Mouse (Mus musculus) heart, postnatal 0 days (tissue): Measurements from ENCODE around the gene Lcn8. TPM values are rescaled to one million over a fixed set of nuclear protein-coding genes. Genes with fewer than 3 reads are reported as not detected.
"Not testable (repeated sequence)": the region's sequence is repeated elsewhere in the genome, so short reads cannot be mapped to it uniquely, and the experiment has no call there.

Source experiments
- ATAC-seq: fragments of 200-750 bp; cut with Nextera tagmentation; 2 replicates; pipeline ENCODE4 v1.8.0; 2017; ENCODE audit warnings: low read depth, moderate number of reproducible peaks, moderate library complexity; ENCODE audit not compliant: insufficient read depth
- DNase-seq: peaks from one replicate; pipeline ENCODE4 v3.0.0-alpha.2; 2016; ENCODE audit warnings: low spot score
- H3K27ac ChIP-seq: fragments of 300-500 bp; sonication (generic); 2 replicates; pipeline ENCODE4 v1.5.1; 2014; ENCODE audit warnings: low read depth, mild to moderate bottlenecking
- H3K27me3 ChIP-seq: fragments of 300-500 bp; sonication (generic); 2 replicates; pipeline ENCODE4 v1.6.1; 2014; ENCODE audit warnings: low read length, mixed read lengths; ENCODE audit not compliant: control insufficient read depth, insufficient read depth
- H3K36me3 ChIP-seq: fragments of 300-500 bp; sonication (generic); replicated peaks from 2 replicates; pipeline ENCODE4 v1.6.1; 2014; ENCODE audit warnings: low read length, mixed read lengths; ENCODE audit not compliant: control insufficient read depth, insufficient read depth
- H3K4me1 ChIP-seq: fragments of 300-500 bp; sonication (generic); 2 replicates; pipeline ENCODE4 v1.6.1; 2014; ENCODE audit warnings: antibody characterized with exemption; ENCODE audit not compliant: control insufficient read depth, insufficient read depth
- H3K4me2 ChIP-seq: fragments of 300-500 bp; sonication (generic); 2 replicates; pipeline ENCODE4 v1.6.1; 2014; ENCODE audit warnings: low read depth, mild to moderate bottlenecking, low read length, moderate library complexity
- H3K4me3 ChIP-seq: fragments of 300-500 bp; sonication (generic); 2 replicates; pipeline ENCODE4 v1.5.1; 2014; ENCODE audit warnings: low read depth, low read length
- H3K9ac ChIP-seq: fragments of 300-500 bp; sonication (generic); replicated peaks from 2 replicates; pipeline ENCODE4 v1.6.1; 2014; ENCODE audit warnings: low read depth, low read length, mixed read lengths
- H3K9me3 ChIP-seq: fragments of 300-500 bp; sonication (generic); replicated peaks from 2 replicates; pipeline ENCODE4 v1.6.1; 2016; ENCODE audit warnings: low read length; ENCODE audit not compliant: control insufficient read depth
- CTCF ChIP-seq: IDR thresholded peaks from 2 replicates; pipeline ENCODE4 v1.5.1; 2016; ENCODE audit warnings: antibody characterized with exemption, control low read depth, low read depth
- EP300 ChIP-seq: IDR thresholded peaks from 2 replicates; pipeline ENCODE4 v1.6.1; 2016; ENCODE audit warnings: antibody characterized with exemption, low read depth
- WGBS: fragments of 180-500 bp; shearing (Covaris S2); extraction: QIAGEN DNeasy Blood & Tissue Kit; methylation state at CpG from one replicate; pipeline ENCODE4 v1.1.7; 2014; 5-methylcytosine and 5-hydroxymethylcytosine counted together
- polyA plus RNA-seq: library from polyadenylated mRNA; unstranded; fragments of >200 nt; fragmentation: Nextera tagmentation; extraction: Ambion mirVana; gene quantifications from 2 replicates; pipeline ENCODE4 v1.2.1, GENCODE M21; 2015
- total RNA-seq: library from RNA; depleted of rRNA; stranded (reverse); fragments of >200 nt; gene quantifications from 2 replicates; pipeline ENCODE4 v1.2.3, GENCODE M21; 2014; ENCODE audit warnings: low replicate concordance; rRNA removed

Gene Lcn8
- total and polyA plus RNA-seq, 2 experiments from 2014 or later = not detected

GRCm38 (mm10) chr2:25696951-25697350 is 44.0 kb downstream of the Lcn8 start:
- no peak for DNase-seq
- no peak for ATAC-seq
- TF ChIP-seq EP300 (no peak), CTCF (no peak)
- no peaks in the 10 kb centered on the region for H3K36me3 ChIP-seq
- no peak overlapping the region for H3K27ac ChIP-seq
- 54% methylated on average over 4 of the region's 4 CpGs for WGBS
- no peaks in the 10 kb centered on the region for H3K27me3 ChIP-seq
- H3K4me3 ChIP-seq = no peak overlapping the region
- H3K4me1 ChIP-seq = no peaks in the 10 kb centered on the region
- no peak overlapping the region for H3K9ac ChIP-seq
- no peak overlapping the region for H3K4me2 ChIP-seq
- no peaks in the 10 kb centered on the region for H3K9me3 ChIP-seq

- no peak overlapping the region for H3K4me2 ChIP-seq
- H3K36me3 ChIP-seq = no peaks in the 10 kb centered on the region
- DNase-seq (no peak), ATAC-seq (no peak)
- no peaks in the 10 kb centered on the region for H3K4me1 ChIP-seq
- no peak overlapping the region for H3K27ac ChIP-seq
- no peaks in the 10 kb centered on the region for H3K9me3 ChIP-seq
- no peak overlapping the region for H3K9ac ChIP-seq
- no peak overlapping the region for H3K4me3 ChIP-seq
- 70% methylated on average over 2 of the region's 2 CpGs for WGBS
- no peak for TF ChIP-seq EP300
- TF ChIP-seq CTCF = no peak
- no peaks in the 10 kb centered on the region for H3K27me3 ChIP-seq
These were observed 45.8 kb downstream of the Lcn8 start for GRCm38 (mm10) chr2:25698696-25699095.

DNA sequence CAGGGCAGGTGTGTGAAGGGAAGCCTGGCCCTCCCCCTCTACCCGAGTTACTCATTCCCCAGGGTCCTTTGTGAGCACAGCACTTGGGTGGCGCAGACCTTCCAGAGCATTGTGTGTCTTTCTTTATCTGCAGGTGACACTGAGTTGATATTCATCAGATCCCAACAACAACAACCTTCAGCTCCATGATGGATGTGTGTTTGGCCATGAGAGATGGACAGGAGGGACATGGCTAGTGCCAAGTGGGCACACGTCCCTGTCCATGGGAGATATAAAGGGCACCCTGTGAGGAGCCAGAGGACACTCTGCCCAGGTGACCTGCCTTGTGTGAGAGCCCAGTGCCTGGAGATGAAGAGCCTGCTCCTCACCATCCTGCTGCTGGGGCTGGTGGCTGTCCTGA is 46.8 kb downstream of the Lcn8 start, which contains the start of gene Obp2a:
Obp2a (plus strand) TSS at position 301 of the 400 bp plus-strand sequence.
- H3K4me1 ChIP-seq, DNase-seq, H3K9ac ChIP-seq, H3K4me2 ChIP-seq, H3K36me3 ChIP-seq, H3K27ac ChIP-seq, H3K4me3 ChIP-seq, H3K9me3 ChIP-seq, H3K27me3 ChIP-seq, ATAC-seq: not testable (repeated sequence)
- 86% methylated on average over 3 of the region's 3 CpGs for WGBS

DNA sequence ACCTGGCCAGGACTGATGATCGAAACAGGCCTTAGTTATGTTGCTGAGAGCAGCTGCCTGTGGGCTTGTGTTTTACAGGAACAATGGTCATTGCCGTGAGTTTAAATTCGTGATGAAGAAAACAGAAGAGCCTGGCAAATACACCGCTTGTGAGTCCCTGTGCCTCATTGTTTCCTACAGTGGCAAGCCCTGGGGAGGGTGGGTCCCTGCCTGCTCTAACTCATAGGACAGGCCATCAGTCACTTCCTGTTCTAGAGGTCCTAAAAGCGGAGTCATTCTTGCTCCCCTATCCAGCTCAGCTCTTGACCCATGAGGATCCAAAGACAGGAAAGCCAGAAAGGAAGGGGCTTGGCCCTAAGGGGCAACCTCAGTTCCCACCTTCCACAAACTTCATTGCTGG is 48.1 kb downstream of the Lcn8 start:
- DNase-seq (no peak), ATAC-seq (no peak)
- Histone ChIP-seq H3K4me1 (no peaks in the 10 kb centered on the region), H3K36me3 (no peaks in the 10 kb centered on the region), H3K9ac (no peak overlapping the region), H3K27me3 (no peaks in the 10 kb centered on the region), H3K9me3 (no peaks in the 10 kb centered on the region), H3K4me3 (no peak overlapping the region), H3K4me2 (no peak overlapping the region), H3K27ac (no peak overlapping the region)
- no peak for TF ChIP-seq EP300
- TF ChIP-seq CTCF = no peak
- WGBS = 72% methylated on average over 5 of the region's 5 CpGs

DNA sequence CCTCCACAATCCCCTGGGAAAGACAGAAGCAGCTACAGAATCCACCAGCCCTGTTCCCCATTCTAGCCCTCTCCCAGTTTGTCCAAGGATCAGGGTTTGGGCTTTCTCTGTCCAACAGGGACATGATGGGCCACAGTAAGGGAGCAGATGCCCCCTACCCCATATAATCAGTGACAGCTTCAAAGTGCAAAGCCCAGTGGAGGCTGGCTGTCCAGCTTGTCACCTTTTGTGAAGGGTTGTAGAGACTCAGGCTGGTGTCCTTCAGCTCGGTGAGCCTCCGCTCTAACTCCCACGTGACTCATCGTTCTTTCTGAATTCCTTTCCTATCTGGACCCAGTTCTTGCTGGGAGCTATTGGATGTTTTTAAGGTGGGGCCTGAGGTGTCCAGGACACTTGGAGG is 50.8 kb downstream of the Lcn8 start:
- Histone ChIP-seq H3K4me3 (no peak overlapping the region), H3K36me3 (no peaks in the 10 kb centered on the region), H3K9me3 (no peaks in the 10 kb centered on the region), H3K9ac (no peak overlapping the region), H3K4me2 (no peak overlapping the region), H3K27me3 (no peaks in the 10 kb centered on the region), H3K27ac (no peak overlapping the region), H3K4me1 (peaks cover 8% of the 10 kb centered on the region; the same call in 1 of the 2 replicates)
- ATAC-seq = no peak
- DNase-seq = no peak
- TF ChIP-seq EP300 (no peak), CTCF (no peak)
- WGBS = 38% methylated on average over 4 of the region's 4 CpGs

Other genes with a start within 250 kb of the Lcn8 start
- not detected in 2 replicates for gene Fut7, start 229.9 kb upstream of the Lcn8 start, total RNA-seq
- not detected in 2 replicates for gene Fut7, start 229.9 kb upstream of the Lcn8 start, polyA plus RNA-seq
- gene Abca2, start 224.4 kb upstream of the Lcn8 start, total RNA-seq = 27.6 and 32.0 TPM in 2 replicates
- gene Abca2, start 224.4 kb upstream of the Lcn8 start, polyA plus RNA-seq = 2.4 and 3.6 TPM in 2 replicates
- gene Clic3, start 196.3 kb upstream of the Lcn8 start, total RNA-seq = 2.4 and 4.5 TPM in 2 replicates
- gene Clic3, start 196.3 kb upstream of the Lcn8 start, polyA plus RNA-seq = 6.5 and 7.4 TPM in 2 replicates
- 71.9 and 90.7 TPM in 2 replicates for gene Paxx, start 192.0 kb upstream of the Lcn8 start, total RNA-seq
- gene Paxx, start 192.0 kb upstream of the Lcn8 start, polyA plus RNA-seq = 42.7 and 45.5 TPM in 2 replicates
- 708 and 711 TPM in 2 replicates for gene Ptgds, start 183.1 kb upstream of the Lcn8 start, total RNA-seq
- 356 and 359 TPM in 2 replicates for gene Ptgds, start 183.1 kb upstream of the Lcn8 start, polyA plus RNA-seq
- not detected in 2 replicates for gene Lcn12, start 159.2 kb upstream of the Lcn8 start, total RNA-seq
- not detected in 2 replicates for gene Lcn12, start 159.2 kb upstream of the Lcn8 start, polyA plus RNA-seq
- 115 and 141 TPM in 2 replicates for gene Fbxw5, start 152.4 kb upstream of the Lcn8 start, total RNA-seq
- gene Fbxw5, start 152.4 kb upstream of the Lcn8 start, polyA plus RNA-seq = 70.6 and 76.5 TPM in 2 replicates
- 1.6 and 9.0 TPM in 2 replicates for gene C8g, start 151.4 kb upstream of the Lcn8 start, total RNA-seq
- 2.4 and 4.0 TPM in 2 replicates for gene C8g, start 151.4 kb upstream of the Lcn8 start, polyA plus RNA-seq
- gene Traf2, start 106.2 kb upstream of the Lcn8 start, total RNA-seq = 5.1 and 6.3 TPM in 2 replicates
- 14.2 and 15.8 TPM in 2 replicates for gene Traf2, start 106.2 kb upstream of the Lcn8 start, polyA plus RNA-seq
- gene Edf1, start 95.3 kb upstream of the Lcn8 start, total RNA-seq = 112 and 136 TPM in 2 replicates
- 314 and 343 TPM in 2 replicates for gene Edf1, start 95.3 kb upstream of the Lcn8 start, polyA plus RNA-seq
- 1.7 and 2.0 TPM in 2 replicates for gene Mamdc4, start 78.3 kb upstream of the Lcn8 start, total RNA-seq
- gene Mamdc4, start 78.3 kb upstream of the Lcn8 start, polyA plus RNA-seq = 0.14 and 1.6 TPM in 2 replicates
- 37.9 and 43.3 TPM in 2 replicates for gene Phpt1, start 77.9 kb upstream of the Lcn8 start, total RNA-seq
- 248 and 255 TPM in 2 replicates for gene Phpt1, start 77.9 kb upstream of the Lcn8 start, polyA plus RNA-seq
- not detected in 2 replicates for gene Ajm1, start 71.4 kb upstream of the Lcn8 start, total RNA-seq
- gene Ajm1, start 71.4 kb upstream of the Lcn8 start, polyA plus RNA-seq = not detected in 2 replicates
- gene Rabl6, start 44.6 kb upstream of the Lcn8 start, total RNA-seq = 52.1 and 89.9 TPM in 2 replicates
- 28.7 and 30.7 TPM in 2 replicates for gene Rabl6, start 44.6 kb upstream of the Lcn8 start, polyA plus RNA-seq
- not detected in 2 replicates for gene Ccdc183, start 35.4 kb upstream of the Lcn8 start, total RNA-seq
- gene Ccdc183, start 35.4 kb upstream of the Lcn8 start, polyA plus RNA-seq = 0.22 and 0.23 TPM in 2 replicates
- gene Tmem141, start 31.1 kb upstream of the Lcn8 start, total RNA-seq = 36.6 and 42.3 TPM in 2 replicates
- 36.8 and 38.4 TPM in 2 replicates for gene Tmem141, start 31.1 kb upstream of the Lcn8 start, polyA plus RNA-seq
- gene Fcna, start 25.1 kb upstream of the Lcn8 start, total RNA-seq = 1.4 and 4.8 TPM in 2 replicates
- gene Fcna, start 25.1 kb upstream of the Lcn8 start, polyA plus RNA-seq = 1.9 and 3.4 TPM in 2 replicates
- gene Lcn5, start 4.8 kb downstream of the Lcn8 start, total RNA-seq = not detected in 2 replicates
- not detected in 2 replicates for gene Lcn5, start 4.8 kb downstream of the Lcn8 start, polyA plus RNA-seq
- not detected in 2 replicates for gene Lcn6, start 23.7 kb downstream of the Lcn8 start, total RNA-seq
- gene Lcn6, start 23.7 kb downstream of the Lcn8 start, polyA plus RNA-seq = not detected in 2 replicates
- not detected in 2 replicates for gene Lcn10, start 29.6 kb downstream of the Lcn8 start, total RNA-seq
- not detected in 2 replicates for gene Lcn10, start 29.6 kb downstream of the Lcn8 start, polyA plus RNA-seq
- gene Obp2a, start 46.9 kb downstream of the Lcn8 start, total RNA-seq = not detected in 2 replicates
- gene Obp2a, start 46.9 kb downstream of the Lcn8 start, polyA plus RNA-seq = not detected in 2 replicates
- 6.3 and 15.9 TPM in 2 replicates for gene Bmyc, start 53.6 kb downstream of the Lcn8 start, total RNA-seq
- 35.3 and 38.7 TPM in 2 replicates for gene Bmyc, start 53.6 kb downstream of the Lcn8 start, polyA plus RNA-seq
- gene Obp2b, start 83.9 kb downstream of the Lcn8 start, total RNA-seq = not detected in 2 replicates
- gene Obp2b, start 83.9 kb downstream of the Lcn8 start, polyA plus RNA-seq = not detected in 2 replicates
- gene Lcn3, start 112.4 kb downstream of the Lcn8 start, total RNA-seq = not detected in 2 replicates
- not detected in 2 replicates for gene Lcn3, start 112.4 kb downstream of the Lcn8 start, polyA plus RNA-seq
- gene Lcn11, start 123.9 kb downstream of the Lcn8 start, total RNA-seq = not detected in 2 replicates
- gene Lcn11, start 123.9 kb downstream of the Lcn8 start, polyA plus RNA-seq = not detected in 2 replicates
- not detected in 2 replicates for gene Gm13539, start 129.1 kb downstream of the Lcn8 start, total RNA-seq
- gene Gm13539, start 129.1 kb downstream of the Lcn8 start, polyA plus RNA-seq = not detected in 2 replicates
- not detected in 2 replicates for gene Glt6d1, start 162.7 kb downstream of the Lcn8 start, total RNA-seq
- not detected in 2 replicates for gene Glt6d1, start 162.7 kb downstream of the Lcn8 start, polyA plus RNA-seq
- not detected in 2 replicates for gene Lcn9, start 170.0 kb downstream of the Lcn8 start, total RNA-seq
- gene Lcn9, start 170.0 kb downstream of the Lcn8 start, polyA plus RNA-seq = not detected in 2 replicates
- not detected in 2 replicates for gene Sohlh1, start 194.1 kb downstream of the Lcn8 start, total RNA-seq
- gene Sohlh1, start 194.1 kb downstream of the Lcn8 start, polyA plus RNA-seq = not detected in 2 replicates
- 1.0 TPM in 1 of 2 replicates, not detected in the other for gene Kcnt1, start 210.6 kb downstream of the Lcn8 start, total RNA-seq
- 0.10 and 0.27 TPM in 2 replicates for gene Kcnt1, start 210.6 kb downstream of the Lcn8 start, polyA plus RNA-seq